Mouse (Mus musculus) left cerebral cortex, postnatal 10 days (tissue): ENCODE results near the gene Ctnnb1. TPM values are rescaled to one million over a fixed set of nuclear protein-coding genes. Genes with fewer than 3 reads are reported as not detected.

ENCODE experiments used
- DNase-seq, 2 experiments: peaks; one replicate each; pipeline ENCODE4 v3.0.0; 2021 to 2022; ENCODE audit warnings: low spot score in 2 of 2, mixed read lengths in 1 of 2; ENCODE audit errors: extremely low spot score in 1 of 2
- intact Hi-C: fragments of 180-260 bp; cut with DNase I; formaldehyde crosslinking; loops from one replicate; pipeline ENCODE4 v1.15.1; 2025
- microRNA-seq: library from miRNA; unstranded; fragments of <30 nt; microRNA quantifications from one replicate; pipeline ENCODE4 v1.2.0, GENCODE M21; 2022
- total RNA-seq, 2 experiments: library from RNA; stranded (reverse); gene quantifications; 2 replicates each; pipeline ENCODE4 v1.2.3; 2021

The Ctnnb1 gene
- total RNA-seq, 2 experiments from 2014 or later = 681 to 724 TPM

DNA sequence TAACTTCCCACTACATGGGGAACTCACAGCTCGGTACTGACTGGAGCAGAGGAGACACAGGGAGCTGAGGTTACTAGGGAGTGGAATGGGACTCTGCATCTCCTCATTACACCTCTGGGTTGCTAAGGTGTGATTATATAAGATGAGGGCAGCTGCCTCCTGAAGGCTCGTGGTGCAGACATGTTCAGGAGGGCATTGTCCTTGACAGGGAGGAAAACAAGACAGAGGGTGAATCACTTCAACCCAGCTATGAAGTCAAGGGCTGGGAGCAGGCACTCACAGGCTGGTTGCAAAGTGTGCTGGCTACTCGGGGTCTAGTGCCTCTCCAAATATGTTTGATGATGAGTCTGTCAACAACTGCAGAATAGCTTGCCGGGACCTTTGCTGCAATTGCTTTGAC, 58.0 kb downstream of the Ctnnb1 start:
- no peak for DNase-seq
- intact Hi-C loops = no loop called here

DNA sequence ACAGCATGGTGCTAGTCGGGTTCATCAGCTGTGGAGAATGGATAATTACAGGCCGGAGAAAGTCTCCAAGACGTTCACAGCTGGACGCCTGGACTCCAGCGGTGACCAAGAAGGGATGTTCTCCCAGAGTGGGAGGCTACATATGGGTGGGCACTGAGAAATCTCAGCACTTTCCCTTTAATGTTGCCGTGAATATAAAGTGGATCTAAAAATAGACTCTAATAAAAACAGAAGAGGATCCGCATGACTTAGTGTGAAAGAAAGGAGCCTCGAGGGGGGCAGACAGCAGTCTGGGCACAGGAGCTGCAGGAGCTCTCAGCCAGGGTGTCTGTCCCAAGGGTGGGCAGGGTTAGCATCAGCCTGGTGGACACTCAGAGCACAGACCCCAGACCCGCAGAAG, 59.1 kb downstream of the Ctnnb1 start:
- no peak for DNase-seq
- intact Hi-C loops = no loop called here

DNA sequence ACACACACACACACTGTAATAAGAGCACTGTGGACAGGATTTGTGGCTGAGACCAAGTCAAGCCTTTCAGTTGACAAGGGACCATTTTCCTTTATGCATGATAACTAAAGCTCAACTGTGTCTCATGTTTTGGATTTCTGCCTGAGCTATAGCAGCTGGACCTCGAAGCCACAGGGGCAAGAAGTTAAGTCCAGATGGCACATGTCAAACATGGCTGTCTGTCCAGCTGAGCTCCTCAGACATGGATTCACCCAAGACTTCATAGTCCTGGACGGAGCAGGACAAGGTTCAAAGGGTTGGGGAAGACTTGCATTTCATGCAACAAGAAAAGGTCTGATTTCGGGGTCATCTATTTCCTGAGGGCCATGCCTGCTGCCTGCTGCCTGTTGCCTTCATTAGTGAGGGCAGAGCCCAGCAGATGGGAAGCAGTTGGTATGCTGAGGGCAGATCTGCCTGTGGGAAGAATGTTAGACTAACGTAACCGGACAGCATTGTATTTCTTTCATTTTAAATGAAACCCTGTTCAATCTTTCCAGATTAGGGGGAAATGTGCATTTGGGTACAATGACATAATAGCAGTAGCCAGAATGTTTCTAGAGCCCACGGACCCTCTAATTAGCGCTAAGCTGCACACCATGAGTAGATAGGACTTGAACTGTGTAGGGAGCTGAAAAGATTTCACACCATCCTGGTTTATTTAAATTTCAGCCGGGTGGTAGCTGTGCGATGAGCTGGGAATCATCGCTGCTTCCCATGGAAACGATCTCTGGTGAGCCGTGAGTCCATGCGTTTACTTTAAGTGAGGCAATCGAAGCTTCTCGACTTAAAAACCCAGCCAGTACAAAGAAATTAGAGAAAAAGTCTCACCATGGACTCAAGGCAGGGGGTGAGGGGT, 61.0 kb downstream of the Ctnnb1 start:
- intact Hi-C loops = no loop called here
- no peak for DNase-seq

DNA sequence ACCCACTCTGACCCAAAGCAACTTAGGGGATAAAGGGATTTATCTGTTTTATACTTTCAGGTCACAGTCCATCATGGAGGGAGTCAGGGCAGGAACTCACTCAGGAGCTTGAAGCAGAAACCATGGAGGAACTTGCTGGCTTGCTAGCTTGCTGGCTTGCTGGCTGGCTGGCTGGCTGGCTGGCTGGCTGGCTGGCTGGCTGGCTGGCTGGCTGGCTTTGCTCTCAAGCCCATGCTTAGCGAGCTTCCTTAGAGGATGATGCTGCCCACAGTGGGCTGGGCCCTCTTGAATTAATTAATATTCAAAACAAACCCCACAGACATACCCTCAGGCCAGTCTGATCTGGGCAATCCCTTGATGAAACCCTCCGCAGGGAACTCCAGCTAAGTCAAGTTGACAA, 62.8 kb downstream of the Ctnnb1 start:
- intact Hi-C loops = no loop called here
- DNase-seq = no peak

GRCm38 (mm10) chr9:120993004-120993403, 64.0 kb downstream of the Ctnnb1 start:
- no peak for DNase-seq
- intact Hi-C loops = no loop called here

DNA sequence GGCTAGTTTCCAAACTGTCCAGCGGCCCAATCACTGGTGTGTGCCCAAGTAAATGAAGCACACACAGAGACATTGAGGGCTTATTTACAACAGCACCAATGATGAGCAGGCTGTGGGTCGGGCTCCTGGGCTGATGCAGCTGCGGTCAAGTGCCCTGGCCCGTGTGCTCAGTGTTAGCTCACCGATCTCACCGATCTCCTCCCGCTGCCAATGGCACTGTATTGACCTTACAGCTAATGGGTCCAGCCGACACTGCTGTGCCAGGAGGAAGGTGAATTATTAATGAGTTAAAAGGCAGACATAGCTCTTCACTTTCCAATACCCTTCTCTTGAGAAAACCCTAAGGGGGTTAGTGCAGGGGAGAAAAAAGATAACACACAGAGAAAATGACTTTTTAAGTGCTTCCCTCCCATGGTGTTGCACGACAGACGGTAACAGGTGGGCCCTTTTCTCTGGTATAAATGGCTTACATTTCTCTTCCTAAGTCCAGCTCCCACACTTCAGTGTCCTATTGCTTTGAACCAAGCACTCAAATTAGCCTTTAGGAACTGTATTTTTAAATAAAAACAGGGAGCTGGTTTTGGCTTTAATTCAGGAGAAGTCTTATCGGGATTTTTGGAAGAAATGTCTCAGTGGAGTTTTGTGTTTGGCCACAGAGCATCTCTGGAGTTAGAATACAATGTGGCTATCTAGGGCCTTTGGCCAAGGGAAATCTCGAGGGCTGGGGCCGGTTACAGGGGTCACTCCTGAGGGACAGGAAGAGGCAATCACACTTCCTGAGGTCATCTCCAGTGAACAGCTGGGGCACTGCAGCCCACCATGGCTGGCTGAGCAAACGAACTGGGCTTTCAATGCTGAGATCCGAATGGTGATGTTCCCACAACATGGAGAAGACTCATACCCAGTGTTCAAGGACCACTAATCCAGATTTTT, 65.5 kb downstream of the Ctnnb1 start:
- no peak for DNase-seq
- intact Hi-C loops = no loop called here

GRCm38 (mm10) chr9:120998696-120999095, 69.7 kb downstream of the Ctnnb1 start:
- intact Hi-C loops = no loop called here
- no peak for DNase-seq

DNA sequence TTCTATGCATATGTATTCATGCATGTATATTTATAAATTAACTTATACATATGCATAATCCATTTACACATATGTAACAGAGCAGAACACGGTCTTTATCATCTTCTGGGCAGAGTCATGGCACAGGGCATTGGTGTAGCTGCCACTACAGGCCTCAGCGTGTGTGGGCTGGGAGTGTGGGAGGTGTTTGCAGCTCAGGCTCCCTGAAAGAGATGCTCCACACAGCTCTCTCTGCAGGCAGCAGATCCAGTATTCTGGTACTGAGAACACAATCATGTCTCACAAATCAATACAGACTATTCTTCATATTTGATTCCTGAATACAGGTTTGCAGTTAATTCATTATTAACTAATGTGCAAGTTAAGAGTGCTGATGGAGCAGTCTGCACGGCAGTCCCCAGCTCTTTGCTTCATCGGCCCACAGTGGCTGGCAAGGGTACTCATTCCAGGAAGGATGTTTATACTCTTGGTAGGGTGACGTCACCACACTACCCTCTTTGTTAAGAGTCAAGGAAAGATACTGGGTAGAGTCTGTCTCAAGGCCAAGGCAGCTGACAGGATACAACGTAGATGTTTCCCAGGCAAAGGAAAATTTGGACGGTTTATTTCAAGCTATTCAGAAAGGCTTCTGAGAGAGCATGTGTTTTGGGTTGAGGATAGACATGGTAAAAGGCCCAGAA, 71.8 kb downstream of the Ctnnb1 start:
- intact Hi-C loops = no loop called here
- peak; percentile 55 to 58 for DNase-seq

DNA sequence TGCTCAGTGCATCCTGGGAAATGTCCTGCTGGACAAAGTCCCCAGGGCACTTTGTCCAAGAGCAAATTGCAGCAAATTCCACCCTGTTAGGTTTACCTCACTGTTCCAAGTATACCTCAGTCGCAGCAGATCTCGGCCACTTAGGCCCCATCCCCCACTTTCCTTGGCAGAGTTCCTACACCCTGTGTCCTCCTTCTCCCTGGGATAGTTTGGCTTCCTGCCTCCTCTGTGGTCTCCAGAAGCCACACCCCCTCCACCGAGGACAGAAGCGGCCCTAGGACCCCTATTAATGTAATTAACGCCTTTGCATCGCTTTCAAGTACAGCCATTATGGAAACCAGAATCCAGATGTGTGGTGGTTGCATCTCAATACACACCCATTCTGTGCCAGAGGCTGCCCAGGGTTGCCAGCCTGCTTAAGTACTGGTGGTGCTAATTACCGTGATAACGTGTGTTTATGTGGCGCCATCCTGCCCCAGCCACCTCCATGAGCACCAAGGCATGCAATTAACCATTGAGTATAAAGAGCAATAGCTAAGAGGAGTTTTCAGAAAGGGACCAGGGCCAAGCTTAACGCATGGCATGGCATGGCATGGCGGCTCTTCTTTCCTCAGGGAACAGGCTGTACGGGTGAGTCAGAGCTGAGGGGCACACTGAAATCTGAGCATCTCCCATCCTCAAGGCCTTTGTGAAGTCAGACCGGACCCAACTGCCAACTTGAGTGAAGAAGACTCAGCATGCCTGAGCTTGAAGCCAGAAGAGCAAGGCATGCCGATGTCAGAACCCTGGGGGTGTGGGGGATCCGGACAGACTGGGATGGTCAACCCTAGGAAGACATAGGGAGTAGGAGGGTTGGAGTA, 72.9 kb downstream of the Ctnnb1 start:
- intact Hi-C loops = no loop called here
- DNase-seq = peak in 1 of 2 experiments; percentile 73

DNA sequence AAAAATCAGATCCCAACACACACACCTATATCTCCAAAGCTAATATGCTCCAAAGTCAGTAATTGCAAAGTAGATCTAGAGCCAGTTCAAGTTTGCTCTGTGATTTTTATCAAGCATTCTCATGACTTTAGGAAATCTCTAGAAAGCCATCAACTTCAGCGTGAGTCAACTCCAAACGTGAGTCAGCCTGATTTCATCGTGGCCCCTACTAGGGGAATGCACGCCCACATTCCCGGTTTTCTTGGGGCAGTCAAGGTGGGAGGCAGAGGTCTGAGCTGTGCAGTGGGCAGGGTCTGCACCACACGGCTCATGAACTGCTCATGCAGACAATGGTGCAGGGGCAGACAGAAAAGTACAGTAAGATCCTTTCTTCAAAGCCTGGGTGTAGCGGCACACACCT, 76.9 kb downstream of the Ctnnb1 start:
- no peak for DNase-seq
- intact Hi-C loops = no loop called here

Small RNAs within 50 kb of the gene (microRNA-seq; reads per million reads assigned to microRNA genes)
- not detected for gene Mir7090
